ENCODE assay signal across 7 mouse cellular contexts in the genomic region with DNA sequence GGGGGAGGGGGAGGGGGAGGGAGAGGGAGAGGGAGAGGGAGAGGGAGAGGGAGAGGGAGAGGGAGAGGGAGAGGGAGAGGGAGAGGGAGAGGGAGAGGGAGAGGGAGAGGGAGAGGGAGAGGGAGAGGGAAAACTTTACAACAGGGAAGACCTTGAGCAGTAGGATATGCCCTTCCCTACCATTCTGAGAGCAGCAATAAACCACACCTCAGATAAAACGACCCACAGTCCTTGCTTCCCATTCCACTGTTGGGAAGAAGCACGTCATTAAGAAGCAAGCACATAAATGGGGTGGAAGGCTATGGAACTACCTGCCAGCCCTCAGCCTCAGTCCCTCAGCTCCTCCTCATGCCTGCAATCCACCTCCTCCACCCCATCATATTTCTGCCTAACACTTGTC. TPM values are rescaled to one million over a fixed set of nuclear protein-coding genes. Genes with fewer than 3 reads are reported as not detected.
"Had no signal": no experiment of that assay in that cellular context is flagged by ENCODE, and none has a peak within 500 bp of the region (broad histone marks: within the 10 kb centered on the region; RNA-seq: fewer than 3 reads in every experiment).

No protein-coding gene starts in this region.

RNA-seq across cellular contexts. Expression of a gene that starts 4.8 kb away (rescaled TPM):
- polyA plus RNA-seq: liver, adult 2 months; liver, embryonic 11.5 days; liver, embryonic 12.5 days; liver, embryonic 13.5 days; liver, embryonic 14.5 days; liver, postnatal 0 days; macrophage had no signal
